Mouse (Mus musculus) myocyte (in vitro differentiated cells): ENCODE measurements at regions not wholly inside any gene's neighbourhood (a gene's known extent, or its start where the extent isn't known, plus 50 kb on each side); places are given as distances from the start of the nearest gene placed in this dataset.

Experiments
- H3K27me3 ChIP-seq: one replicate; pipeline ENCODE4 v1.6.1; 2011; ENCODE audit not compliant: control insufficient read depth, insufficient read depth, insufficient read length
- H3K36me3 ChIP-seq: one replicate; pipeline ENCODE4 v1.6.1; 2011; ENCODE audit not compliant: control insufficient read depth, insufficient read depth
- H3K4me2 ChIP-seq: one replicate; pipeline ENCODE4 v1.6.1; 2011; ENCODE audit warnings: low read depth, control low read depth
- H3K4me3 ChIP-seq: one replicate; pipeline ENCODE4 v1.5.1; 2011; ENCODE audit warnings: mild to moderate bottlenecking, control low read depth, moderate library complexity
- H3K79me2 ChIP-seq: one replicate; pipeline ENCODE4 v1.6.1; 2011; ENCODE audit not compliant: control insufficient read depth, insufficient read depth
- H3ac ChIP-seq: one replicate; pipeline ENCODE4 v1.6.1; 2011; ENCODE audit not compliant: control insufficient read depth, insufficient read length
- CEBPB ChIP-seq: IDR thresholded peaks from 2 replicates; pipeline ENCODE4 v1.6.1; 2011; ENCODE audit warnings: mild to moderate bottlenecking, moderate library complexity; ENCODE audit not compliant: poor library complexity, insufficient read depth, severe bottlenecking
- E2F4 ChIP-seq: IDR thresholded peaks from one replicate; pipeline ENCODE4 v1.6.1; 2011; ENCODE audit warnings: mild to moderate bottlenecking, control low read depth, moderate library complexity; ENCODE audit not compliant: insufficient read depth
- MAX ChIP-seq: IDR thresholded peaks from one replicate; pipeline ENCODE4 v1.6.1; 2011; ENCODE audit warnings: low read depth, mild to moderate bottlenecking, control low read depth
- MYOD1 ChIP-seq, 3 experiments: IDR thresholded peaks; one replicate each; pipeline ENCODE4 v1.6.1; 2011; ENCODE audit warnings: control low read depth in 2 of 3, low read depth in 2 of 3, mild to moderate bottlenecking in 2 of 3, moderate library complexity in 1 of 3; ENCODE audit not compliant: insufficient read length in 2 of 3, control insufficient read depth in 1 of 3
- MYOG ChIP-seq, 3 experiments: IDR thresholded peaks; one replicate each; pipeline ENCODE4 v1.6.1; 2011; ENCODE audit warnings: control low read depth in 2 of 3, low read depth in 2 of 3, mild to moderate bottlenecking in 2 of 3; ENCODE audit not compliant: insufficient read length in 2 of 3, control insufficient read depth in 1 of 3, insufficient read depth in 1 of 3
- POLR2A ChIP-seq: IDR thresholded peaks from one replicate; pipeline ENCODE4 v1.6.1; 2011; ENCODE audit warnings: low read depth, mild to moderate bottlenecking, control low read depth, moderate library complexity; ENCODE audit not compliant: insufficient read length
- POLR2AphosphoS2 ChIP-seq: IDR thresholded peaks from one replicate; pipeline ENCODE4 v1.6.1; 2011; ENCODE audit warnings: low read depth, control low read depth; ENCODE audit not compliant: insufficient read length
- REST ChIP-seq: IDR thresholded peaks from one replicate; pipeline ENCODE4 v1.6.1; 2011; ENCODE audit warnings: mild to moderate bottlenecking, control low read depth, moderate library complexity; ENCODE audit not compliant: insufficient read depth, insufficient read length
- SRF ChIP-seq: IDR thresholded peaks from one replicate; pipeline ENCODE4 v1.6.1; 2011; ENCODE audit warnings: low read depth; ENCODE audit not compliant: control insufficient read depth, insufficient read length
- TCF12 ChIP-seq: IDR thresholded peaks from one replicate; pipeline ENCODE4 v1.6.1; 2011; ENCODE audit warnings: mild to moderate bottlenecking, control low read depth; ENCODE audit not compliant: poor library complexity, insufficient read depth, severe bottlenecking
- TCF3 ChIP-seq: IDR thresholded peaks from one replicate; pipeline ENCODE4 v1.6.1; 2011; ENCODE audit warnings: low read depth, control low read depth; ENCODE audit not compliant: insufficient read length
- USF1 ChIP-seq: IDR thresholded peaks from one replicate; pipeline ENCODE4 v1.6.1; 2011; ENCODE audit warnings: low read depth, mild to moderate bottlenecking, control low read depth, moderate library complexity

GRCm38 (mm10) chr13:38736361-38737035 is 77.6 kb upstream of the Eef1e1 start:
- no peak overlapping the region for H3K4me3 ChIP-seq
- no peak overlapping the region for H3K4me2 ChIP-seq
- no peak for TF ChIP-seq E2F4
- TF ChIP-seq TCF12: no peak
- TF ChIP-seq POLR2AphosphoS2: no peak
- no peak for TF ChIP-seq MYOD1 (IDR thresholded peaks at IDR 0.05; ENCODE audit: control insufficient read depth in 1 of 3, insufficient read length in 2 of 3, low read depth in 2 of 3)
- TF ChIP-seq USF1: no peak
- no peak for TF ChIP-seq MAX
- no peak for TF ChIP-seq SRF
- TF ChIP-seq REST: no peak
- no peak for TF ChIP-seq POLR2A
- TF ChIP-seq MYOG (IDR thresholded peaks at IDR 0.05; ENCODE audit: control insufficient read depth in 1 of 3, insufficient read depth in 1 of 3, insufficient read length in 2 of 3, low read depth in 2 of 3): no peak
- no peak for TF ChIP-seq TCF3
- no peak for TF ChIP-seq CEBPB
- H3K79me2 ChIP-seq: no peaks in the 10 kb centered on the region
- H3K36me3 ChIP-seq: no peaks in the 10 kb centered on the region
- no peaks in the 10 kb centered on the region for H3K27me3 ChIP-seq
- no peak overlapping the region for H3ac ChIP-seq

GRCm38 (mm10) chr13:38735294-38735693 is 76.4 kb upstream of the Eef1e1 start:
- no peak overlapping the region for H3K4me3 ChIP-seq
- TF ChIP-seq MYOG (IDR thresholded peaks at IDR 0.05; ENCODE audit: control insufficient read depth in 1 of 3, insufficient read depth in 1 of 3, insufficient read length in 2 of 3, low read depth in 2 of 3): peak in 1 of 3 experiments; percentile 32
- TF ChIP-seq MYOD1 (IDR thresholded peaks at IDR 0.05; ENCODE audit: control insufficient read depth in 1 of 3, insufficient read length in 2 of 3, low read depth in 2 of 3): peak in 2 of 3 experiments; percentile 61 to 82
- no peak for TF ChIP-seq POLR2A
- no peak for TF ChIP-seq TCF12
- TF ChIP-seq USF1: no peak
- no peaks in the 10 kb centered on the region for H3K79me2 ChIP-seq
- no peak overlapping the region for H3K4me2 ChIP-seq
- no peaks in the 10 kb centered on the region for H3K36me3 ChIP-seq
- no peaks in the 10 kb centered on the region for H3K27me3 ChIP-seq
- no peak overlapping the region for H3ac ChIP-seq

- H3K4me3 ChIP-seq: no peak overlapping the region
These were observed 74.4 kb upstream of the Eef1e1 start for GRCm38 (mm10) chr13:38733246-38733645.

GRCm38 (mm10) chr13:38725452-38725851 is 66.6 kb upstream of the Eef1e1 start:
- Histone ChIP-seq H3K4me3 (no peak overlapping the region), H3K79me2 (no peaks in the 10 kb centered on the region), H3K4me2 (no peak overlapping the region), H3ac (no peak overlapping the region), H3K36me3 (no peaks in the 10 kb centered on the region), H3K27me3 (no peaks in the 10 kb centered on the region)
- TF ChIP-seq CEBPB (no peak), SRF (no peak), USF1 (no peak), REST (no peak), POLR2AphosphoS2 (no peak), MAX (no peak), MYOG (IDR thresholded peaks at IDR 0.05; ENCODE audit: control insufficient read depth in 1 of 3, insufficient read depth in 1 of 3, insufficient read length in 2 of 3, low read depth in 2 of 3) (no peak)

More at GRCm38 (mm10) chr13:38733246-38733645, 74.4 kb upstream of the Eef1e1 start:
- Histone ChIP-seq H3K27me3 (no peaks in the 10 kb centered on the region), H3K79me2 (no peaks in the 10 kb centered on the region), H3ac (no peak overlapping the region), H3K4me2 (no peak overlapping the region), H3K36me3 (no peaks in the 10 kb centered on the region)
- TF ChIP-seq MYOG (IDR thresholded peaks at IDR 0.05; ENCODE audit: control insufficient read depth in 1 of 3, insufficient read depth in 1 of 3, insufficient read length in 2 of 3, low read depth in 2 of 3) (no peak), POLR2A (no peak), USF1 (no peak), TCF3 (no peak), MAX (no peak), E2F4 (no peak), TCF12 (no peak), REST (no peak), CEBPB (no peak), MYOD1 (IDR thresholded peaks at IDR 0.05; ENCODE audit: control insufficient read depth in 1 of 3, insufficient read length in 2 of 3, low read depth in 2 of 3) (no peak), SRF (no peak)

GRCm38 (mm10) chr13:38721166-38721565 is 62.3 kb upstream of the Eef1e1 start:
- TF ChIP-seq MYOD1 (IDR thresholded peaks at IDR 0.05; ENCODE audit: control insufficient read depth in 1 of 3, insufficient read length in 2 of 3, low read depth in 2 of 3): no peak
- no peak for TF ChIP-seq SRF
- no peak for TF ChIP-seq CEBPB
- TF ChIP-seq TCF12: no peak
- TF ChIP-seq MAX: no peak
- TF ChIP-seq TCF3: no peak
- no peaks in the 10 kb centered on the region for H3K36me3 ChIP-seq
- H3K79me2 ChIP-seq: no peaks in the 10 kb centered on the region
- H3ac ChIP-seq: no peak overlapping the region
- H3K4me3 ChIP-seq: no peak overlapping the region
- H3K4me2 ChIP-seq: no peak overlapping the region
- H3K27me3 ChIP-seq: no peaks in the 10 kb centered on the region
